Mouse (Mus musculus) E14TG2a.4 (cell line): Measurements from ENCODE around the gene Gm49405.
"Not testable (repeated sequence)": the region's sequence is repeated elsewhere in the genome, so short reads cannot be mapped to it uniquely, and the experiment has no call there.

Source experiments
- H3K27me3 ChIP-seq: 2 replicates; pipeline ENCODE4 v1.6.1; 2014; ENCODE audit warnings: low read length, control low read depth; ENCODE audit not compliant: insufficient read depth
- H3K36me3 ChIP-seq: 2 replicates; pipeline ENCODE4 v1.6.1; 2014; ENCODE audit warnings: low read length, control low read depth; ENCODE audit not compliant: insufficient read depth
- H3K4me1 ChIP-seq: replicated peaks from 2 replicates; pipeline ENCODE4 v1.6.1; 2014; ENCODE audit warnings: low read depth, low read length, control low read depth
- H3K4me3 ChIP-seq: replicated peaks from 2 replicates; pipeline ENCODE4 v1.5.1; 2014; ENCODE audit warnings: mild to moderate bottlenecking, low read length
- H3K9me3 ChIP-seq: 2 replicates; pipeline ENCODE4 v1.6.1; 2014; ENCODE audit warnings: low read length, control low read depth
- CTCF ChIP-seq: conservative IDR thresholded peaks from 2 replicates; pipeline ENCODE4 v1.5.1; 2014; ENCODE audit warnings: low read length
- NANOG ChIP-seq: IDR thresholded peaks from 2 replicates; pipeline ENCODE4 v1.6.1; 2014; ENCODE audit warnings: borderline replicate concordance, low read length, mixed read lengths
- POU5F1 ChIP-seq: IDR thresholded peaks from 2 replicates; pipeline ENCODE4 v1.6.1; 2014; ENCODE audit warnings: low read length, borderline replicate concordance

The Gm49405 gene

DNA sequence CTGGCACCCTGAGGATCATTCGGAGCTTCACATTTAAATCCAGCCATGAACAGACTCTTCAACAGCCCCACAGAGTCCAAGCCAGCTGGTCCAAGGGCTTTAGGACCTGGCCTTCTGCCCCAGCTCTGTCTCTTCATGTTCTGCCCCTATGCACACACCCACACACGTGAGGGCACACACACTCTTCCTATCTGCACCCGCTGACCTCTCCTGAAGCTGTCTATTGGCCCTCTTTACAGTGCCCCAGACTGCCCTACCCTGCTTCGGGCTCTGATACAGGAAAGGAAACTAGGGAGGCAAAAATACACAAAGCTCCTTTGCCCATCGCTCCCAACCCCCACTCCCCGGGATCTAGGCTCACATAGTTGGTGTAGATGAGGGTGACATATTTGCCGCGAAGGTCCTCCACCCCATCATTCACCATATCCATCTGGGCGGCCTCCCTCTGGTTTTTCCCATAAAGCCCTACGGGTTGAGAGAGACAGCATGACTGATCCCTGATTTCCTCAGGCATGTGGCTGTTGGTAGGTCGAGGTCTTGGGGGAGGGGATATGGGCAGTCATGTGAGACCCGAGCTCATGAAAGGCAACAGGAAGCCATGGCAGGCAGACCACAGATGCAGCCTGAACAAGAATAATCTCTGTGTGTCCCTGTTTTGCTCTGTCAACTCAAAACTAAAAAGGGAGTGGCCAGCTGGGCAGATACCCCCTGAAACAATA, 36.1 kb downstream of the Gm49405 start:
- no peaks in the 10 kb centered on the region for H3K9me3 ChIP-seq
- no peaks in the 10 kb centered on the region for H3K27me3 ChIP-seq
- TF ChIP-seq NANOG, result no peak

DNA sequence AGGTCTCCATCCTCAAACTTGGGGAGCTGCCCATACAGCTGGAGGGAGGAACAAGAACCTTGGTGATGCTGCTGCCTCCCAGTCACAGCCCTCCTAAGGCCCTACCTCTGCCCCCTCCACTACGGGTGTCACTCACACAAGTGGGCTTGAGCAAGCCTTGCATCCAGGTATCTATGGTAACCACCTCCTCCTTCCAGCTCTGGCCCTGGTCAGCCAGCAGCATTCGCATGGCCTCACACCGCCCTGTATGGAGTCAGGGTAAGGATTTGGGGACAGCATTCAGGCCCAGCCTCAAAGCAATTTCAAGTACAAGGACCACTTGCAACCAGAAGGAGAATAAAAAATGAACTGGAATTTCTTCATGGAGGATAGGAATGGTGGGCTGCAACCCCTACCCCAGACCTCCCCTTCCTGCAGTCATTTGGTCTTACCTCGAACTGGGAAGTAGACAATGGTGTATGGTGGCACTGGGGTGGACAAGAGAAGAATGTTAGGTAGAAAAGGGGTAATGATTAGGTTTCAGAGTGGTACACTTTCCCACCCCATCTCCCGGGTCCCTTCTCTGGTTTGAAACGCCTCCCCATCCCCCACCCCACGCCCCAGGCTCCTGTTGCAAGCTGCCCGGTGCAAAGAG, 36.8 kb downstream of the Gm49405 start:
- Histone ChIP-seq H3K4me1 (peaks cover 47% of the 10 kb centered on the region), H3K4me3 (peak overlapping the region; percentile 79), H3K36me3 (peaks cover 26% of the 10 kb centered on the region)
- not testable (repeated sequence) for H3K9me3 ChIP-seq, H3K27me3 ChIP-seq

More for the DNA sequence above, 36.1 kb downstream of the Gm49405 start:
- Histone ChIP-seq H3K4me3 (peak overlapping the region; percentile 55; the same call in 1 of the 2 replicates), H3K4me1 (peaks cover 40% of the 10 kb centered on the region), H3K36me3 (peaks cover 26% of the 10 kb centered on the region)

GRCm38 (mm10) chr19:4037788-4038232, 37.4 kb downstream of the Gm49405 start, which contains the start of gene Gstp1:
Gene Gstp1 (minus strand): TSS chr19:4037985.
- Histone ChIP-seq H3K9me3 (no peaks in the 10 kb centered on the region), H3K27me3 (no peaks in the 10 kb centered on the region), H3K36me3 (peaks cover 26% of the 10 kb centered on the region), H3K4me3 (peak within 1 kb of the TSS; percentile 79), H3K4me1 (peaks cover 49% of the 10 kb centered on the region)
- TF ChIP-seq CTCF, result no peak
- no peak for TF ChIP-seq NANOG
- TF ChIP-seq POU5F1, result no peak

DNA sequence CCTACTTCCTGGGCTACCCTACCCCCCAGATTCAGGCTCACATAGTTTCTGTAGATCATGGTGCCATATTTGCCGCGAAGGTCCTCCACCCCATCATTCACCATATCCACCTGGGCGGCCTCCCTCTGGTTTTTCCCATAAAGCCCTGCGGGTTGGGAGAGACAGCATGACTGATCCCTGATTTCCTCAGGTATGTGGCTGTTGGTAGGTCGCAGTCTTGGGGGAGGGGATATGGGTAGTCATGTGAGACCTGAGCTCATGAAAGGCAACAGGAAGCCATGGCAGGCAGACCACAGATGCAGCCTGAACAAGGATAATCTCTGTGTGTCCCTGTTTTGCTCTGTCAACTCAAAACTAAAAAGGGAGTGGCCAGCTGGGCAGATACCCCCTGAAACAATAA, 40.5 kb downstream of the Gm49405 start:
- not testable (repeated sequence) for H3K27me3 ChIP-seq
- Histone ChIP-seq H3K36me3 (peaks cover 19% of the 10 kb centered on the region), H3K9me3 (peaks cover 12% of the 10 kb centered on the region), H3K4me3 (peak overlapping the region; percentile 39; the same call in 1 of the 2 replicates), H3K4me1 (peaks cover 61% of the 10 kb centered on the region)

DNA sequence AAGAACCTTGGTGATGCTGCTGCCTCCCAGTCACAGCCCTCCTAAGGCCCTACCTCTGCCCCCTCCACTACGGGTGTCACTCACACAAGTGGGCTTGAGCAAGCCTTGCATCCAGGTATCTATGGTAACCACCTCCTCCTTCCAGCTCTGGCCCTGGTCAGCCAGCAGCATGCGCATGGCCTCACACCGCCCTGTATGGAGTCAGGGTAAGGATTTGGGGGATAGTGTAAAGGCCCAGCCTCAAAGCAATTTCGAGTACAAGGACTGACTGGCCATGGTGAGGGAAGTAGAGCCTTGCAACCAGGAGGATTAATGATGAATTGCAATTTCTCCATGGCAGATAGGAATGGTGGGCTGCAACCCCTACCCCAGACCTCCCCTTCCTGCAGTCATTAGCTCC, 41.1 kb downstream of the Gm49405 start:
- Histone ChIP-seq H3K36me3 (peaks cover 14% of the 10 kb centered on the region), H3K4me1 (peaks cover 61% of the 10 kb centered on the region), H3K9me3 (peaks cover 12% of the 10 kb centered on the region), H3K4me3 (peak overlapping the region; percentile 82)
- not testable (repeated sequence) for H3K27me3 ChIP-seq

GRCm38 (mm10) chr19:4042124-4042523, 41.7 kb downstream of the Gm49405 start:
- TF ChIP-seq POU5F1 (no peak), NANOG (no peak), CTCF (no peak)
- H3K9me3 ChIP-seq, result peaks cover 12% of the 10 kb centered on the region
- peak overlapping the region; percentile 82 for H3K4me3 ChIP-seq
- no peaks in the 10 kb centered on the region for H3K27me3 ChIP-seq
- peaks cover 12% of the 10 kb centered on the region for H3K36me3 ChIP-seq
- H3K4me1 ChIP-seq, result peaks cover 63% of the 10 kb centered on the region

DNA sequence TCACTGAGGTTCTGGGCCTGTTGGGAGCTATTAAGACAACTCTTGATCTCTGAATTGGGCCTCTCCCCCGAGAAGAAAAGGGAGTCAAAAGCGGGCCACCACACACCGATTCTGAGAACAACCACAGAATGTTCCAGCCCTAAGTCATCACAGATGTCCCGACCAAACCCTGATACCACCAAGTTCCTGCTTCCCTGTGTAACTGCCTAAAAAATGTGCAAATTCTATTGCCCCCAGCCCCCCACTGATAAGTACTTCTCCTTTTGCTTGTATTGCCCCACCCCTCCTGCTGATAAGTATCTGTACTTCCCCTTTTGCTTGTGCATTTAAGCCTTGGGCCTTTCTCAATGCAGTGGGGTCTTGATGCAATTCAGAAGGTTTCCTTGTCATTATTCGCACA, 43.7 kb downstream of the Gm49405 start:
- not testable (repeated sequence) for H3K27me3 ChIP-seq
- H3K4me3 ChIP-seq, result 0 out of 2 replicates have a peak overlapping the region, but pooled peaks have one; percentile 3
- H3K9me3 ChIP-seq, result peaks cover 12% of the 10 kb centered on the region
- H3K36me3 ChIP-seq, result peaks cover 12% of the 10 kb centered on the region
- peaks cover 64% of the 10 kb centered on the region for H3K4me1 ChIP-seq

DNA sequence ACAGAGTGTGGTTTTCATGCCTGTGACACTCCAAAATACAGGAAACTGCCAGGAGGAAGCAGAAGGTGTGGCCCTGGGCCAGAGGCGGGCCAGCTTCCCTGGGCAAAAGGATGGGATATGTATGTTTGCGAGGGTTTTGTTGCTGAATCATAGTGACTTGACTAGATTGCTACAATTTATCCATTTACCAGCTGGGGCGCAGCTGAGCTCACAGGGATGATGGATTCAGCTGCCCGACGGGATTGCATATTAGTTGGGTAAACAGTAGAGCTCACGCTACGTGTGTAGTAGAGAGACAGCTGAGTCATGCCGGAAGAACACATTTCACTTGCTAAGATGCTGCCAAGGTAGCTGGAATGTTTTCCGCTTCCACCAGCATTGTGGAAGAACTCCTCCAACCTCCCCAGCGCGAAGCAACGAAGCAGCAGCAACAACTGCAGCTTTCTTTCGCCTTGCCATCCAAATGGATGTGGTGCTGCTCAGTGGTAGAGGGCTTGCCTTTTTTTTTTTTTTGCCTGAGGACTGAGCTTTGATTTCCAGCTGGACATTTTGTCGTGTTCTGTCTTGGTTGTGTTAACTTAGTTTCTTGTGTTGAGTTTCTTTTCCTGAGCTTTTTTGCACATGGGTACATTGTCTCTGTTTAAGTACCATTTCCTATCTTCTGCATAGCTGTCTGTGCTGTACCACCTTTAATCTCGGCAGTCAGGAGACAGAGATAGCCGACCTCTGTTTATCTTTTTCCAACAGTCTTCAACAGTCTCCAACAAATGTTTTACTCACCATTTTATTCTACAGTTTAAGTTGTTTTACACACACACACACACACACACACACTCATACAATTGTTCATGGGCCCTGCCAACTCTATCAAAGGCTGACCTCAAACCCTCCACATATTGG, 45.8 kb downstream of the Gm49405 start, which contains the start of gene Gstp2:
TSS of gene Gstp2 (minus strand) at position 58 of the 900 bp plus-strand sequence.
- TF ChIP-seq CTCF, result no peak
- TF ChIP-seq NANOG, result no peak
- TF ChIP-seq POU5F1, result no peak
- peaks cover 60% of the 10 kb centered on the region for H3K4me1 ChIP-seq
- no peaks in the 10 kb centered on the region for H3K27me3 ChIP-seq

More for the DNA sequence above, 45.8 kb downstream of the Gm49405 start, which contains the start of gene Gstp2:
- Histone ChIP-seq H3K36me3 (no peaks in the 10 kb centered on the region), H3K4me3 (peak within 1 kb of the TSS; percentile 70), H3K9me3 (peaks cover 15% of the 10 kb centered on the region)
